Mouse (Mus musculus): ENCODE data around the gene Zfand5. TPM values are rescaled to one million over a fixed set of nuclear protein-coding genes. Genes with fewer than 3 reads are reported as not detected.

Gene Zfand5
- polyA plus RNA-seq, 1 experiment from 2014 or later, result 79.7 TPM

DNA sequence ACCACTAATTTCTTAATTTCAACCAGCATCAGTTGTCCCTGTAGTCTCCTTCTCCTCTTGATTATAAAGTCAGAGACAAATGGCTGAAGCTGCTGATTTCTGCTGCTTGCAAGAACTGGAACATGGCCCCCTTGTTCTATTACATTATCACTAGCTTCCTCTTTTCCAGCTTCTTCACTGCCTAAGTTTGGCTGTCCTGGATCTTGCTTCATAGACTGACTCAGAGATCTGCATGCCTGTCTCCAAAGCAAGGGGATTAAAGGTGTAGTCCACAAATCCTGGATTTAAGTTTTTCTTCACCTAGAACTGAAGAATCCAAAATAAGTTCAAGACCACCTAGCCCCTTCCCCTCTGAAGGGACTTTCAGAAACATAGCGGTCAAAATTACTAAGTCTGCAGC, 47.5 kb downstream of the Zfand5 start:
- no peak overlapping the region for H3K4me3 ChIP-seq (ENCODE audit: low read length)
- no peaks in the 10 kb centered on the region for H3K36me3 ChIP-seq (ENCODE audit: insufficient read depth, low read length)
- 0 out of 2 replicates have a peak, but pooled peaks cover 3% of the 10 kb centered on the region for H3K9me3 ChIP-seq (ENCODE audit: low read length)
- no peak for ATAC-seq (ENCODE audit: low FRiP score, low TSS enrichment)
- H3K27ac ChIP-seq (ENCODE audit: low read length), result no peak overlapping the region
- no peak overlapping the region for H3K9ac ChIP-seq (replicated peaks; ENCODE audit: low read length)
- H3K4me1 ChIP-seq (ENCODE audit: insufficient read depth, low read length), result no peaks in the 10 kb centered on the region
- H3K27me3 ChIP-seq (ENCODE audit: insufficient read depth, low read length), result no peaks in the 10 kb centered on the region
- 72% methylated on average over 1 of the region's 1 CpGs for WGBS
- H3K4me2 ChIP-seq (replicated peaks; ENCODE audit: low read depth, low read length), result no peak overlapping the region

- H3K4me1 ChIP-seq (ENCODE audit: insufficient read depth, low read length), result no peaks in the 10 kb centered on the region
- 84% methylated on average over 3 of the region's 3 CpGs for WGBS
- no peaks in the 10 kb centered on the region for H3K36me3 ChIP-seq (ENCODE audit: insufficient read depth, low read length)
- H3K27ac ChIP-seq (ENCODE audit: low read length), result no peak overlapping the region
- no peaks in the 10 kb centered on the region for H3K27me3 ChIP-seq (ENCODE audit: insufficient read depth, low read length)
- peaks cover 7% of the 10 kb centered on the region; the same call in 1 of the 2 replicates for H3K9me3 ChIP-seq (ENCODE audit: low read length)
- no peak overlapping the region for H3K4me3 ChIP-seq (ENCODE audit: low read length)
- ATAC-seq (ENCODE audit: low FRiP score, low TSS enrichment), result no peak
- H3K4me2 ChIP-seq (replicated peaks; ENCODE audit: low read depth, low read length), result no peak overlapping the region
- no peak overlapping the region for H3K9ac ChIP-seq (replicated peaks; ENCODE audit: low read length)
Measured at GRCm38 (mm10) chr19:21325333-21325732, 53.3 kb downstream of the Zfand5 start.

DNA sequence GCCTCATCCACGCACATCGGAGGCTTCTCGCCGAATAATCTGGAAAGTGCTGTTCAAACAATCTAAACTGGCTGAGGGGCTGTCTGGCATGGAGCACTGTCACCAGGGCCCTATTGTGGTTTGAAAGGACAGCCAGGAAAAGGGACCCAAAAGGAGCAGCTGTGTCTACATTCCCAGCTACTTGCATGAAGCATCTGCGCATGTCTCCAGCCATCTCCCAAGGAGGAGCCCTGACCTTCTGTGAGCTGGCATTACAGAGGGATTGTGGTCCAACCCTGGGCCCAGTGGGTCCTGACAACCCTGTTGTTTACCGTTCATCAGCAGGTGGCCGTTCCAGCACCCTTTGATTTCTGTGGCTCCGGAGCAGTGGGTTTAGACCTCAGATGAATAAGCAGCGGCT, 56.9 kb downstream of the Zfand5 start:
- H3K9ac ChIP-seq (replicated peaks; ENCODE audit: low read length), result no peak overlapping the region
- H3K4me3 ChIP-seq (ENCODE audit: low read length), result no peak overlapping the region
- no peaks in the 10 kb centered on the region for H3K27me3 ChIP-seq (ENCODE audit: insufficient read depth, low read length)
- no peak overlapping the region for H3K27ac ChIP-seq (ENCODE audit: low read length)
- no peaks in the 10 kb centered on the region for H3K36me3 ChIP-seq (ENCODE audit: insufficient read depth, low read length)
- no peaks in the 10 kb centered on the region for H3K4me1 ChIP-seq (ENCODE audit: insufficient read depth, low read length)
- H3K4me2 ChIP-seq (replicated peaks; ENCODE audit: low read depth, low read length), result no peak overlapping the region
- H3K9me3 ChIP-seq (ENCODE audit: low read length), result peaks cover 3% of the 10 kb centered on the region; the same call in 1 of the 2 replicates
- ATAC-seq (ENCODE audit: low FRiP score, low TSS enrichment), result no peak
- WGBS, result 86% methylated on average over 9 of the region's 9 CpGs

- Histone ChIP-seq H3K4me3 (ENCODE audit: low read length) (no peak overlapping the region), H3K4me2 (replicated peaks; ENCODE audit: low read depth, low read length) (no peak overlapping the region), H3K27me3 (ENCODE audit: insufficient read depth, low read length) (no peaks in the 10 kb centered on the region), H3K9me3 (ENCODE audit: low read length) (peaks cover 3% of the 10 kb centered on the region; the same call in 1 of the 2 replicates), H3K27ac (ENCODE audit: low read length) (no peak overlapping the region), H3K9ac (replicated peaks; ENCODE audit: low read length) (no peak overlapping the region), H3K36me3 (ENCODE audit: insufficient read depth, low read length) (no peaks in the 10 kb centered on the region), H3K4me1 (ENCODE audit: insufficient read depth, low read length) (no peaks in the 10 kb centered on the region)
- ATAC-seq (ENCODE audit: low FRiP score, low TSS enrichment), result no peak
- 50% methylated on average over 5 of the region's 5 CpGs for WGBS
Measured at GRCm38 (mm10) chr19:21329770-21330169, 57.7 kb downstream of the Zfand5 start.

DNA sequence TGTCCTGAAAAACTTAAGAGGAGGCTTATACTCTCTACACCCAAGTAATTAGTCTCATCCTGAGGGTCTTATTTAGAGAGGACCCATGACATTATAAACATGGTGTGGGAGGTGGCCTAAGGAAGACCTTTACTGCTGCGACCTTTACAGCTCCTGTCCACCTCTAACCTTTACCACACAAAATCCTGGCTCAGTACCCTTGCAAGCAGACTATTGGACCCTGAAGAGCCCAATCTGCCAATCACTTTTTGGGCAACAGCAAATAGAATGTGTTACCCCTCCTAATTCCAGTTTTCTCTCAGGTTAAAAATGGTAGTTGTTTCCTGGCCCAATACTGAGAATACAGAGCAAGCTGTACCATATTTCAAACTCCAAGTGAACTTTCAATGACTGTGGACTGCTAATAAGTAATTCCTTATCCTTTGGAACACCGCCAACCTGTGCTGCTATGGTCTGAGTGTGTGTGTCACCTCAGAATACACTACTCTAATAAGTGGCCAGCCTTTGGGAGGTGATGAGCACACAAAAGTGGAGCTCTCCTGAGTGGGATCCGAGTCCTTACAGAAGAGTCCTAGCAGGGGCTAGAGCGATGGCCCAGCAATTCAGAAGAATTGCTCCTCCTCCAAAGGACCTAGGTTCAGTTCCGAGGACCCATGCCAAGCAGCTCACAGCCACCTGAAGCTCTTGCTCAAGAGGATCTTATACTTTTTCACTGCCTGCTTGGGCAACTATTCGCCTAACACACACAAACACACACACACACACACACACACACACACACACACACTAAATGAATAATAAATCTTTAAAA, 58.4 kb downstream of the Zfand5 start:
- no peaks in the 10 kb centered on the region for H3K36me3 ChIP-seq (ENCODE audit: insufficient read depth, low read length)
- H3K4me1 ChIP-seq (ENCODE audit: insufficient read depth, low read length), result no peaks in the 10 kb centered on the region
- H3K27ac ChIP-seq (ENCODE audit: low read length), result no peak overlapping the region
- no peak overlapping the region for H3K4me2 ChIP-seq (replicated peaks; ENCODE audit: low read depth, low read length)
- ATAC-seq (ENCODE audit: low FRiP score, low TSS enrichment), result 0 out of 2 replicates have a peak, but pooled peaks have one; percentile 35
- no peaks in the 10 kb centered on the region for H3K27me3 ChIP-seq (ENCODE audit: insufficient read depth, low read length)
- no peak overlapping the region for H3K4me3 ChIP-seq (ENCODE audit: low read length)
- H3K9ac ChIP-seq (replicated peaks; ENCODE audit: low read length), result no peak overlapping the region
- H3K9me3 ChIP-seq (ENCODE audit: low read length), result peaks cover 3% of the 10 kb centered on the region; the same call in 1 of the 2 replicates
- WGBS, result 86% methylated on average over 6 of the region's 6 CpGs

- Histone ChIP-seq H3K9me3 (ENCODE audit: low read length) (peaks cover 3% of the 10 kb centered on the region; the same call in 1 of the 2 replicates), H3K27ac (ENCODE audit: low read length) (no peak overlapping the region), H3K27me3 (ENCODE audit: insufficient read depth, low read length) (no peaks in the 10 kb centered on the region), H3K9ac (replicated peaks; ENCODE audit: low read length) (no peak overlapping the region), H3K36me3 (ENCODE audit: insufficient read depth, low read length) (no peaks in the 10 kb centered on the region), H3K4me2 (replicated peaks; ENCODE audit: low read depth, low read length) (no peak overlapping the region), H3K4me1 (ENCODE audit: insufficient read depth, low read length) (no peaks in the 10 kb centered on the region), H3K4me3 (ENCODE audit: low read length) (no peak overlapping the region)
- WGBS, result 53% methylated on average over 11 of the region's 11 CpGs
- ATAC-seq (ENCODE audit: low FRiP score, low TSS enrichment), result no peak
Measured at GRCm38 (mm10) chr19:21331621-21332155, 59.6 kb downstream of the Zfand5 start.

Other genes with a start within 250 kb of the Zfand5 start
- gene Gda, start 201.2 kb downstream of the Zfand5 start, polyA plus RNA-seq (2015; fragmentation: Nextera tagmentation; extraction: Ambion mirVana), result 0.06 and 0.19 TPM in 2 replicates

Measured in kidney, embryonic 16.5 days (tissue).